Mouse (Mus musculus) intestine, embryonic 16.5 days (tissue): ENCODE measurements at regions not wholly inside any gene's neighbourhood (a gene's known extent, or its start where the extent isn't known, plus 50 kb on each side); places are given as distances from the start of the nearest gene placed in this dataset.

ENCODE experiments used
- ATAC-seq: fragments of 200-750 bp; cut with Nextera tagmentation; 2 replicates; pipeline ENCODE4 v1.8.0; 2017; ENCODE audit warnings: moderate TSS enrichment, moderate library complexity
- H3K27ac ChIP-seq: fragments of 300-500 bp; sonication (generic); 2 replicates; pipeline ENCODE4 v1.5.1; 2014; ENCODE audit warnings: mild to moderate bottlenecking, low read length
- H3K27me3 ChIP-seq: fragments of 300-500 bp; sonication (generic); replicated peaks from 2 replicates; pipeline ENCODE4 v1.6.1; 2014; ENCODE audit warnings: low read length, control low read depth, mixed read lengths; ENCODE audit not compliant: control insufficient read depth, insufficient read depth
- H3K36me3 ChIP-seq: fragments of 300-500 bp; sonication (generic); 2 replicates; pipeline ENCODE4 v1.6.1; 2014; ENCODE audit warnings: low read length, control low read depth; ENCODE audit not compliant: control insufficient read depth, insufficient read depth
- H3K4me1 ChIP-seq: fragments of 300-500 bp; sonication (generic); 2 replicates; pipeline ENCODE4 v1.6.1; 2014; ENCODE audit warnings: low read length, control low read depth, mixed read lengths; ENCODE audit not compliant: control insufficient read depth, insufficient read depth
- H3K4me2 ChIP-seq: fragments of 300-500 bp; sonication (generic); 2 replicates; pipeline ENCODE4 v1.6.1; 2014; ENCODE audit warnings: low read depth, low read length, control low read depth
- H3K4me3 ChIP-seq: fragments of 300-500 bp; sonication (generic); 2 replicates; pipeline ENCODE4 v1.5.1; 2014; ENCODE audit warnings: mild to moderate bottlenecking, low read length
- H3K9ac ChIP-seq: fragments of 300-500 bp; sonication (generic); 2 replicates; pipeline ENCODE4 v1.6.1; 2014; ENCODE audit warnings: low read depth, low read length
- H3K9me3 ChIP-seq: fragments of 300-500 bp; sonication (generic); 2 replicates; pipeline ENCODE4 v1.6.1; 2016; ENCODE audit warnings: low read length, control low read depth; ENCODE audit not compliant: control insufficient read depth
- WGBS: fragments of 180-500 bp; shearing (Covaris S2); extraction: QIAGEN DNeasy Blood & Tissue Kit; methylation state at CpG from one replicate; pipeline ENCODE4 v1.1.7; 2014; 5-methylcytosine and 5-hydroxymethylcytosine counted together

- Histone ChIP-seq H3K27ac (peak overlapping the region; percentile 95), H3K4me2 (peak overlapping the region; percentile 32), H3K4me1 (peaks cover 23% of the 10 kb centered on the region), H3K9me3 (no peaks in the 10 kb centered on the region), H3K9ac (peak overlapping the region; percentile 41), H3K36me3 (no peaks in the 10 kb centered on the region), H3K27me3 (no peaks in the 10 kb centered on the region), H3K4me3 (no peak overlapping the region)
- peak; percentile 90 for ATAC-seq
- 10% methylated on average over 18 of the region's 18 CpGs for WGBS
These were observed 178.5 kb downstream of the Gadd45g start for GRCm38 (mm10) chr13:52024832-52025481.

DNA sequence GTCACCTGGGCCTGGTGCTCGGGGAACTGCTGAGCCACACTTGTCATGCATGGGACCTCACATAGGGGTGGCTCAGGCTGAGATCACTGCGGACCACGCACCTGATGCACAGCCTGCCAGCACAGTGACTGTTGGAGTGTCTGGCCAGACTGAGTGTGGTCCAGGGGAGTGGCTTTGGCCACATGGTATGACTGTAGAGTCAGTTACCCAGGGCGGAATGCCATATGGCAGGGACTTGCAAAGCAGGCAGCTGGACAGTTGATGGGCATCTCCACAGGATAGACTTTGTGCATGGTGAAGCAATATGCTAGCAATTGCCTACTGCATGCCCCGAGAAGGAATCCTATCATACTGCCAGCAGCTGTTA lies 179.0 kb downstream of the Gadd45g start:
- Histone ChIP-seq H3K36me3 (no peaks in the 10 kb centered on the region), H3K4me1 (peaks cover 23% of the 10 kb centered on the region), H3K9ac (peak overlapping the region; percentile 41), H3K9me3 (no peaks in the 10 kb centered on the region), H3K4me3 (no peak overlapping the region), H3K4me2 (peak overlapping the region; percentile 32; the same call in 1 of the 2 replicates), H3K27ac (peak overlapping the region; percentile 95), H3K27me3 (no peaks in the 10 kb centered on the region)
- WGBS: 60% methylated on average over 5 of the region's 5 CpGs
- peak; percentile 3; the same call in 1 of the 2 replicates for ATAC-seq

DNA sequence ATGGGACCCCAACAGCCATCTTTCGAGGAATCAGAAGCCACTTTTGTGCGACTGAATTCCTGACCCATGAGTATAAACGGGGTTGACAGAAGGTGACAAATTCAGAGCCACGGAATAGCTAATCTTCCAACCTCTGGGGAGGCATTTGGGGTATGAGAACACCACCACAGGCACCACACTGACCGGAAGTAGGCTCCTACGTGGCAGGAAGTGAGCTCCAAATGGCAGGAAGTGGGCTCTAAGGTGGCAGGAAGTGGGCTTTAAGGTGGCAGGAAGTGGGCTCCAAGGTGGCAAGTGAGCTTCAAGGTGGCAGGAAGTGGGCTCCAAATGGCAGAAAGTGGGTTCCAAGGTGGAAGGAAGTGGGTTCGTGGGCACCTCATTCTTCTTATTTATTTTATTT lies 179.8 kb downstream of the Gadd45g start:
- Histone ChIP-seq H3K27ac (no peak overlapping the region), H3K4me3 (no peak overlapping the region), H3K27me3 (no peaks in the 10 kb centered on the region), H3K4me2 (no peak overlapping the region), H3K9me3 (no peaks in the 10 kb centered on the region), H3K9ac (no peak overlapping the region), H3K36me3 (no peaks in the 10 kb centered on the region), H3K4me1 (peaks cover 23% of the 10 kb centered on the region)
- WGBS: 85% methylated on average over 7 of the region's 7 CpGs
- ATAC-seq: no peak

DNA sequence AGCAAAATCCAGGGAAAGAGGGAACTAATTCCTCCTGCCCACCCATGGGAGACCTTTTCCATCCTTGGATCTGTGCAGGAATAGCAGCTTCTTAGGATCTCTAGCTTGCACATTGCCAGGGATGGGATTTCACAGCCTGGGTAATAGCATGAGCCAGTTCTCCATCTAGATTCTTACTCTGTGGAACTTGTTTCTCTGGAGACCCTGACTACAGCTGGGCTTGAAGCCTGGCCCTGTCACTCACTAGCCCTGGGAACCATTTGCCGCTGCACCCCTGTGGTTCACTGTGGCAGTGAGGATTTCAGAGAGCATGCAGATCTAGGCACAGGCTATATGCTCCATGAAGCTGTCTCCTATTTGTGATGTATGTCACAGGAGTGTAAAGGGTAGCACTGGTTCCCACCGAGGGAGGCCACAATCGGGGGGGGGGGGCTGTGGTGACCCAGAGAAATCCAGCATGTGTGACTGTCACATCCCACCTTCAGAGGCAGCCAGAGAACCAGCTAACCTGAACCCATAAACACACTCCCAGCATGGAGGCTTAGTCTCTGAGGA lies 183.5 kb downstream of the Gadd45g start:
- H3K9me3 ChIP-seq: no peaks in the 10 kb centered on the region
- no peaks in the 10 kb centered on the region for H3K27me3 ChIP-seq
- H3K4me3 ChIP-seq: no peak overlapping the region
- H3K36me3 ChIP-seq: no peaks in the 10 kb centered on the region
- no peak overlapping the region for H3K4me2 ChIP-seq
- H3K9ac ChIP-seq: no peak overlapping the region
- no peak overlapping the region for H3K27ac ChIP-seq
- ATAC-seq: no peak
- peaks cover 9% of the 10 kb centered on the region for H3K4me1 ChIP-seq
- 73% methylated on average over 3 of the region's 3 CpGs for WGBS

DNA sequence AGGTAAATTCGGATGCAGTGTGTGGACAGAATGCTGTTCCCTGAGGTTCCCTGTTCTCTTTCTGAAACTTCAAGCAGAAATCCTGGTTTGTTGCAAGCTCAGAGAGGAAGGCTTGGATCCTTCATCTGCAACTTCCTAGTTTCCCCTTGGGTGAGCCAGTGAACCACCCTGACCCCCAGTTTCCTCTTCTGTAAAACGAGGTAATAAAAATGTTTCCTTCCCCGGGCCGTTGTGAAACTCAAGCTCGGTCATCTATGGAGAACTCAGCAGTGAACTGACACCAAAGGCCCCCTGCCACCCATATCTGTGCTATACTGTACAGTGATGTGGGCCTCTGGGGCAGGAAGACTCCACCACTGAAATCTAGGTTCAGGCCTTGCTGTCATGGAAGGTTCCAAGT lies 185.0 kb downstream of the Gadd45g start:
- Histone ChIP-seq H3K27me3 (no peaks in the 10 kb centered on the region), H3K4me2 (no peak overlapping the region), H3K4me3 (no peak overlapping the region), H3K27ac (no peak overlapping the region), H3K9me3 (no peaks in the 10 kb centered on the region), H3K4me1 (peaks cover 9% of the 10 kb centered on the region), H3K36me3 (no peaks in the 10 kb centered on the region), H3K9ac (no peak overlapping the region)
- WGBS: 67% methylated on average over 5 of the region's 5 CpGs
- no peak for ATAC-seq

- ATAC-seq: peak; percentile 75
- whole genome bisulfite sequencing: 56% methylated on average over 6 of the region's 6 CpGs
These were observed 189.3 kb downstream of the Gadd45g start for GRCm38 (mm10) chr13:52035731-52036130.

GRCm38 (mm10) chr13:52036351-52036750 lies 189.9 kb downstream of the Gadd45g start:
- Histone ChIP-seq H3K36me3 (no peaks in the 10 kb centered on the region), H3K4me1 (peaks cover 18% of the 10 kb centered on the region), H3K9me3 (no peaks in the 10 kb centered on the region), H3K27ac (peak overlapping the region; percentile 11; the same call in 1 of the 2 replicates), H3K4me2 (no peak overlapping the region), H3K27me3 (no peaks in the 10 kb centered on the region), H3K9ac (no peak overlapping the region), H3K4me3 (no peak overlapping the region)
- WGBS: 75% methylated on average over 5 of the region's 5 CpGs
- ATAC-seq: no peak; the same call in 1 of the 2 replicates

More at GRCm38 (mm10) chr13:52035731-52036130, 189.3 kb downstream of the Gadd45g start:
- peak overlapping the region; percentile 11; the same call in 1 of the 2 replicates for H3K27ac ChIP-seq
- H3K9ac ChIP-seq: no peak overlapping the region
- H3K36me3 ChIP-seq: no peaks in the 10 kb centered on the region
- no peak overlapping the region for H3K4me2 ChIP-seq
- H3K27me3 ChIP-seq: no peaks in the 10 kb centered on the region
- H3K4me3 ChIP-seq: no peak overlapping the region
- peaks cover 14% of the 10 kb centered on the region for H3K4me1 ChIP-seq
- no peaks in the 10 kb centered on the region for H3K9me3 ChIP-seq

DNA sequence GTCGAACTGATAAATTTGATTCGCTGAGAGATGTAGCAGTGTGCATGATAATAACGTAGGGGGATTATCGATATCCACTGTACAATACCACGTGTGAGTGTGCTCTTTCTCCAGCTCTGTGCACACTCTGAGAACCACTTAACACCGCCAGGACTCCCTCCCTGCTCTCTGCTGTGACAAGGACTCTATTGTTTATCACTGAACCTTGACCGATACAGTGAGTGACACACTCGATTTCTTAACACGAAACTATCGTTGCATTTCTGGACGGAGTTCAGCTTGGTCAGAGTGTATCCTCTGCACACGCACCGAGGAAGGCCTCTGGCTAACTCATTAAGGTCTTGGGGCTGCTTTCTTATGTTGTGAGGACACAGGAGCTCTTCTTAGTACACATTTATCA lies 190.7 kb downstream of the Gadd45g start:
- WGBS: 44% methylated on average over 13 of the region's 13 CpGs
- ATAC-seq: peak; percentile 85
- H3K4me2 ChIP-seq: no peak overlapping the region

GRCm38 (mm10) chr13:52041467-52042421 lies 195.3 kb downstream of the Gadd45g start:
- Histone ChIP-seq H3K4me3 (no peak overlapping the region), H3K36me3 (no peaks in the 10 kb centered on the region), H3K9ac (peak overlapping the region; percentile 33; the same call in 1 of the 2 replicates), H3K9me3 (no peaks in the 10 kb centered on the region), H3K27ac (peak overlapping the region; percentile 80), H3K4me1 (peaks cover 25% of the 10 kb centered on the region), H3K27me3 (no peaks in the 10 kb centered on the region), H3K4me2 (peak overlapping the region; percentile 16; the same call in 1 of the 2 replicates)
- ATAC-seq: peak; percentile 60
- WGBS: 43% methylated on average over 15 of the region's 15 CpGs

More for the DNA sequence above, 190.7 kb downstream of the Gadd45g start:
- Histone ChIP-seq H3K9me3 (no peaks in the 10 kb centered on the region), H3K9ac (no peak overlapping the region), H3K4me1 (peaks cover 26% of the 10 kb centered on the region), H3K27me3 (no peaks in the 10 kb centered on the region), H3K27ac (peak overlapping the region; percentile 43), H3K4me3 (no peak overlapping the region), H3K36me3 (no peaks in the 10 kb centered on the region)
